20 mouse cellular contexts compared by ENCODE assay signal in genomic region chr2:37801687-37802086, GRCm38 (mm10). TPM values are rescaled to one million over a fixed set of nuclear protein-coding genes. Genes with fewer than 3 reads are reported as not detected.
"Had no signal": no experiment of that assay in that cellular context is flagged by ENCODE, and none has a peak within 500 bp of the region (broad histone marks: within the 10 kb centered on the region; RNA-seq: fewer than 3 reads in every experiment).

No protein-coding gene starts in this region.

- H3K9me3 ChIP-seq: kidney, embryonic 15.5 days; midbrain, embryonic 12.5 days; neural tube, embryonic 13.5 days; stomach, embryonic 15.5 days had no signal

- H3K4me1 ChIP-seq: neural tube, embryonic 13.5 days; stomach, embryonic 15.5 days had no signal

- ATAC-seq: midbrain, embryonic 16.5 days had no signal

- H3K9ac ChIP-seq: kidney, embryonic 15.5 days; liver, embryonic 14.5 days; midbrain, embryonic 12.5 days; neural tube, embryonic 13.5 days; stomach, embryonic 15.5 days had no signal

- DNase-seq: kidney, adult 11 months; kidney, adult 8-10 months; kidney, postnatal 10 days; kidney, postnatal 36 days; layer of hippocampus, postnatal 36 days; lung, adult 2 months; lung, postnatal 14 days; lung, postnatal 4 days; retina, postnatal 1 day; right cerebral cortex, postnatal 25 days; spleen, adult 18-20 months; thymus, postnatal 36 days had no signal

- H3K4me3 ChIP-seq: kidney, embryonic 15.5 days; left cerebral cortex, adult 2 months; midbrain, embryonic 12.5 days; myocyte; neural tube, embryonic 13.5 days; stomach, embryonic 15.5 days had no signal

- H3K27ac ChIP-seq: kidney, embryonic 15.5 days; left cerebral cortex, adult 2 months; liver, embryonic 14.5 days; midbrain, embryonic 12.5 days; neural tube, embryonic 13.5 days; stomach, embryonic 15.5 days had no signal

- H3K4me2 ChIP-seq: kidney, embryonic 15.5 days; midbrain, embryonic 12.5 days; neural tube, embryonic 13.5 days; stomach, embryonic 15.5 days had no signal

- H3K27me3 ChIP-seq: kidney, embryonic 15.5 days; midbrain, embryonic 12.5 days; neural tube, embryonic 13.5 days; stomach, embryonic 15.5 days had no signal

RNA-seq across cellular contexts. Expression of gene Crb2, which starts 25.6 kb away (rescaled TPM):
- polyA plus RNA-seq: myocyte had no signal
